Mouse (Mus musculus) MEL (cell line): Measurements from ENCODE around the gene Zfand2b.

ENCODE experiments used
- E2F4 ChIP-seq: IDR thresholded peaks from 2 replicates; pipeline ENCODE4 v1.6.1; 2011; ENCODE audit warnings: low read depth, low read length, improper control_type of control experiment, borderline replicate concordance
- SIN3A ChIP-seq: IDR thresholded peaks from 2 replicates; pipeline ENCODE4 v1.6.1; 2012; ENCODE audit warnings: low read length, improper control_type of control experiment, inconsistent platforms

- TF ChIP-seq E2F4 (no peak), SIN3A (no peak)
These were observed 364 bp upstream of the Zfand2b start for GRCm38 (mm10) chr1:75168093-75168471.
